8 mouse cellular contexts compared by ENCODE assay signal in genomic region chr9:83609422-83610297, GRCm38 (mm10).
DNase-seq lines count a peak whose midpoint lies in the region; ATAC-seq and TF ChIP-seq lines count a peak whose summit lies in the region.

No protein-coding gene starts in this region.

- H3K4me1 ChIP-seq in hindbrain, postnatal 0 days (ENCODE audit: insufficient read depth, low read length), result peaks cover 10% of the 10 kb centered on the region

- no peaks in the 10 kb centered on the region for H3K27me3 ChIP-seq in hindbrain, postnatal 0 days (ENCODE audit: insufficient read depth, low read length)

- H3K9ac ChIP-seq in hindbrain, postnatal 0 days (replicated peaks; ENCODE audit: low read length), result no peak overlapping the region

- 0 out of 2 replicates have a peak overlapping the region, but pooled peaks have one; percentile 32 for H3K27ac ChIP-seq in hindbrain, postnatal 0 days

- H3K36me3 ChIP-seq in hindbrain, postnatal 0 days (ENCODE audit: insufficient read depth, low read length), result no peaks in the 10 kb centered on the region

- peak overlapping the region; percentile 26; the same call in 1 of the 2 replicates for H3K4me2 ChIP-seq in hindbrain, postnatal 0 days (ENCODE audit: low read depth, low read length)

- peak; percentile 71 for DNase-seq in R1 (ENCODE audit: low read depth, low spot score)
- DNase-seq in cerebellum, adult 8-10 months, result peak; percentile 77
- DNase-seq in frontal cortex, adult 2 months (ENCODE audit: extremely low spot score in 1 of 2, low spot score in 1 of 2), result peak; percentile 79 to 93
- peak; percentile 93 for DNase-seq in hindbrain, postnatal 0 days (ENCODE audit: low spot score)
- DNase-seq in left cerebral cortex, adult 11 months (ENCODE audit: low spot score), result peak; percentile 80
- DNase-seq in mesoderm, embryonic 11.5 days (ENCODE audit: low read depth, low spot score), result peak; percentile 91
- DNase-seq in right cerebral cortex, postnatal 4 days, result peak; percentile 93

- WGBS in hindbrain, postnatal 0 days, result 43% methylated on average over 9 of the region's 9 CpGs

- H3K9me3 ChIP-seq in hindbrain, postnatal 0 days (ENCODE audit: low read length), result no peaks in the 10 kb centered on the region

- no peak overlapping the region for H3K4me3 ChIP-seq in hindbrain, postnatal 0 days (ENCODE audit: low read length)

- peak; percentile 89 for ATAC-seq in hindbrain, postnatal 0 days
- ATAC-seq in erythroblast, adult 5-6 weeks (replicated peaks; ENCODE audit: low FRiP score, poor library complexity, severe bottlenecking), result no peak

- peak; percentile 97 for TF ChIP-seq CTCF in hindbrain, postnatal 0 days (IDR thresholded peaks at IDR 0.05; ENCODE audit: low read depth)
